Mouse (Mus musculus): ENCODE measurements around the gene Orm3.
A peak's percentile ranks its signal among the peaks of the same experiment; 100 is the strongest.

- TF ChIP-seq E2F4 (IDR thresholded peaks at IDR 0.05; ENCODE audit: insufficient read depth) (no peak), POLR2AphosphoS2 (IDR thresholded peaks at IDR 0.05; ENCODE audit: insufficient read length, low read depth) (no peak), POLR2A (IDR thresholded peaks at IDR 0.05; ENCODE audit: insufficient read length, low read depth) (no peak), TCF12 (IDR thresholded peaks at IDR 0.05; ENCODE audit: insufficient read depth, poor library complexity, severe bottlenecking) (peak; percentile 1), USF1 (IDR thresholded peaks at IDR 0.05; ENCODE audit: low read depth) (peak; percentile 62), SRF (IDR thresholded peaks at IDR 0.05; ENCODE audit: control insufficient read depth, insufficient read length, low read depth) (no peak)
Observed at GRCm38 (mm10) chr4:63323275-63323815, 32.6 kb upstream of the Orm3 start.
